Mouse (Mus musculus): ENCODE data around the gene Rab3il1.

DNA sequence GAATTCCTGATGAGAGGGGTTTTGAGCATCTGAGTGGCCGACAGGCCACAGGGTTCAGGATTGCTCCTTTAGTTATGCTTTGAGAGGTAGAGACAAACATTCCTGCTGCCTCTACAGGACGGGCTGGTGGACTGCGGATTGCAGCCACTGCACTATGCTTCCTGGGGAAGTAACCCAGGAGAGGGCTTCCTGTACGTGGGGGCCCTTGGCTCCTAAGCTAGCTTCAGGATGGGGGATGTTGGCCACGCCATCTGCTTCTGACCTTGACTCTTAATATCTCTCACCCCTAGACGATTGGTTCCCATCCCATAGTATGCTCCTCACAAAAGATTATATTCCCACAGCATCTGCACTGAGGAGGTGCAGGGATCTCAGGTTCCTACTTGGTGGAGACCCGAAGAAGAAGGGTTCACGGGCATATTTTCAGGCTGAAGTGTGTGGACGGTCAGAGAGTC lies 21.9 kb downstream of the Rab3il1 start:
- TF ChIP-seq EP300 (IDR thresholded peaks at IDR 0.05; ENCODE audit: low read depth), result no peak
- TF ChIP-seq CTCF (IDR thresholded peaks at IDR 0.05; ENCODE audit: low read depth), result no peak

All from heart, postnatal 0 days (tissue).